Mouse (Mus musculus) hematopoietic multipotent progenitor cell, adult 10-12 weeks (in vitro differentiated cells): ENCODE measurements around the gene Hba-x. TPM values are rescaled to one million over a fixed set of nuclear protein-coding genes. Genes with fewer than 3 reads are reported as not detected.

Experiments
- polyA plus RNA-seq: library from polyadenylated mRNA; stranded (reverse); fragments of >175 nt; gene quantifications from 2 replicates; pipeline ENCODE4 v1.2.3, GENCODE M21; 2012; ENCODE audit warnings: low replicate concordance

Gene Hba-x
- not detected in 2 replicates for polyA plus RNA-seq

GRCm38 (mm10) chr11:32276347-32276746 lies at the start of gene Hba-x:
Gene Hba-x (plus strand): TSS chr11:32276400.

GRCm38 (mm10) chr11:32267188-32267884 lies 8.9 kb upstream of the Hba-x start, which contains the start of gene Nprl3:
Gene Nprl3 (minus strand): TSS chr11:32267707.

GRCm38 (mm10) chr11:32283091-32283777 lies 7.0 kb downstream of the Hba-x start, which contains the start of gene Hba-a1:
Gene Hba-a1 (plus strand): TSS chr11:32283511.

GRCm38 (mm10) chr11:32286695-32287492 lies 10.7 kb downstream of the Hba-x start, which contains the start of gene Hbq1b:
Gene Hbq1b (plus strand): TSS chr11:32286965.

GRCm38 (mm10) chr11:32296203-32296602 lies 20.0 kb downstream of the Hba-x start, which contains the start of gene Hba-a2:
Gene Hba-a2 (plus strand): TSS chr11:32296489.

DNA sequence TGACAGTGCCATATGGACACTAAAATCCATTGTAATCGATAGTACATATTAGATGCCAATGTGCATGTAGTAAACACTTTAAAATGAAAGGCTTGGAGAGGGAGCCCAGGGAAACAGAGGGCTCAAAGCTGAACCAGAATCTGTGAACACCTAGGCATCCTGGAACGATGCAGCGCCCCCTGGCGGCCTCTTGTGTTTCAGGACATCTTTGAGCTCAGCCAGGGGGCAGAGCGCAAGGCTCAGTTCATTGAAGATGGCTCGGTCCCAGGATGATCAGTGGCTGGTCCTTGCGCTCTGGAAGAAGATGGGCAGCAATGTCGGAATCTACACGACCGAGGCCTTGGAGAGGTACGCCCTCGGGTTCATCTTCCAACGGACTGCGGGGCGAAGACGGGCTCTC lies 23.7 kb downstream of the Hba-x start, which contains the start of gene Hbq1a:
Gene Hbq1a, plus strand, starts transcription at position 205 of the 400 bp plus-strand sequence.

Other genes with a start within 250 kb of the Hba-x start
- 39.5 and 46.9 TPM in 2 replicates for gene Il9r, start 76.1 kb upstream of the Hba-x start, polyA plus RNA-seq
- gene Snrnp25, start 71.0 kb upstream of the Hba-x start, polyA plus RNA-seq, result 33.0 and 40.8 TPM in 2 replicates
- gene Rhbdf1, start 54.1 kb upstream of the Hba-x start, polyA plus RNA-seq, result 21.9 and 70.6 TPM in 2 replicates
- gene Mpg, start 49.9 kb upstream of the Hba-x start, polyA plus RNA-seq, result 13.0 and 16.3 TPM in 2 replicates
- gene Nprl3, start 8.7 kb upstream of the Hba-x start, polyA plus RNA-seq, result 41.3 and 84.5 TPM in 2 replicates
- 75,416 and 82,734 TPM in 2 replicates for gene Hba-a1, start 7.1 kb downstream of the Hba-x start, polyA plus RNA-seq
- gene Hbq1b, start 10.6 kb downstream of the Hba-x start, polyA plus RNA-seq, result 4.1 TPM in 1 of 2 replicates, not detected in the other
- 46,420 and 53,866 TPM in 2 replicates for gene Hba-a2, start 20.1 kb downstream of the Hba-x start, polyA plus RNA-seq
- 0.55 TPM in 1 of 2 replicates, not detected in the other for gene Hbq1a, start 23.7 kb downstream of the Hba-x start, polyA plus RNA-seq
- 0.85 and 0.94 TPM in 2 replicates for gene Sh3pxd2b, start 71.4 kb downstream of the Hba-x start, polyA plus RNA-seq
- 4.9 and 6.0 TPM in 2 replicates for gene Ubtd2, start 179.0 kb downstream of the Hba-x start, polyA plus RNA-seq